Mouse (Mus musculus) neural tube, embryonic 11.5 days (tissue): ENCODE results near the gene Abracl. TPM values are rescaled to one million over a fixed set of nuclear protein-coding genes. Genes with fewer than 3 reads are reported as not detected.

Source experiments
- ATAC-seq: fragments of 200-750 bp; cut with Nextera tagmentation; 2 replicates; pipeline ENCODE4 v1.8.0; 2017; ENCODE audit warnings: moderate number of reproducible peaks, mild to moderate bottlenecking, moderate TSS enrichment, moderate library complexity; ENCODE audit not compliant: insufficient read depth, low FRiP score, low TSS enrichment
- DNase-seq: peaks from one replicate; pipeline ENCODE4 v3.0.0-alpha.2; 2015; ENCODE audit warnings: low spot score
- H3K27ac ChIP-seq: fragments of 300-500 bp; sonication (generic); 2 replicates; pipeline ENCODE4 v1.5.1; 2014; ENCODE audit warnings: low read depth, mild to moderate bottlenecking, low read length
- H3K27me3 ChIP-seq: fragments of 300-500 bp; sonication (generic); 2 replicates; pipeline ENCODE4 v1.6.1; 2014; ENCODE audit warnings: mild to moderate bottlenecking, low read length, mixed read lengths; ENCODE audit not compliant: control insufficient read depth, insufficient read depth
- H3K36me3 ChIP-seq: fragments of 300-500 bp; sonication (generic); 2 replicates; pipeline ENCODE4 v1.6.1; 2014; ENCODE audit warnings: mild to moderate bottlenecking, low read length, moderate library complexity, mixed read lengths; ENCODE audit not compliant: control insufficient read depth, insufficient read depth
- H3K4me1 ChIP-seq: fragments of 300-500 bp; sonication (generic); 2 replicates; pipeline ENCODE4 v1.6.1; 2014; ENCODE audit warnings: low read length, mixed read lengths; ENCODE audit not compliant: control insufficient read depth, insufficient read depth
- H3K4me2 ChIP-seq: fragments of 300-500 bp; sonication (generic); 2 replicates; pipeline ENCODE4 v1.6.1; 2014; ENCODE audit warnings: low read depth, mild to moderate bottlenecking, moderate library complexity
- H3K4me3 ChIP-seq: fragments of 300-500 bp; sonication (generic); 2 replicates; pipeline ENCODE4 v1.5.1; 2014; ENCODE audit warnings: low read depth, low read length
- H3K9ac ChIP-seq: fragments of 300-500 bp; sonication (generic); 2 replicates; pipeline ENCODE4 v1.6.1; 2014; ENCODE audit warnings: mild to moderate bottlenecking, low read length
- H3K9me3 ChIP-seq: fragments of 300-500 bp; sonication (generic); 2 replicates; pipeline ENCODE4 v1.6.1; 2016; ENCODE audit warnings: low read length; ENCODE audit not compliant: control insufficient read depth
- whole genome bisulfite sequencing: fragments of 180-500 bp; shearing (Covaris S2); extraction: QIAGEN DNeasy Blood & Tissue Kit; methylation state at CpG from one replicate; pipeline ENCODE4 v1.1.7; 2014; 5-methylcytosine and 5-hydroxymethylcytosine counted together
- polyA plus RNA-seq: library from polyadenylated mRNA; unstranded; fragments of >200 nt; fragmentation: Nextera tagmentation; extraction: Ambion mirVana; gene quantifications from 2 replicates; pipeline ENCODE4 v1.2.1, GENCODE M21; 2014

Abracl gene
- polyA plus RNA-seq, 1 experiment from 2014 or later = 179 TPM

DNA sequence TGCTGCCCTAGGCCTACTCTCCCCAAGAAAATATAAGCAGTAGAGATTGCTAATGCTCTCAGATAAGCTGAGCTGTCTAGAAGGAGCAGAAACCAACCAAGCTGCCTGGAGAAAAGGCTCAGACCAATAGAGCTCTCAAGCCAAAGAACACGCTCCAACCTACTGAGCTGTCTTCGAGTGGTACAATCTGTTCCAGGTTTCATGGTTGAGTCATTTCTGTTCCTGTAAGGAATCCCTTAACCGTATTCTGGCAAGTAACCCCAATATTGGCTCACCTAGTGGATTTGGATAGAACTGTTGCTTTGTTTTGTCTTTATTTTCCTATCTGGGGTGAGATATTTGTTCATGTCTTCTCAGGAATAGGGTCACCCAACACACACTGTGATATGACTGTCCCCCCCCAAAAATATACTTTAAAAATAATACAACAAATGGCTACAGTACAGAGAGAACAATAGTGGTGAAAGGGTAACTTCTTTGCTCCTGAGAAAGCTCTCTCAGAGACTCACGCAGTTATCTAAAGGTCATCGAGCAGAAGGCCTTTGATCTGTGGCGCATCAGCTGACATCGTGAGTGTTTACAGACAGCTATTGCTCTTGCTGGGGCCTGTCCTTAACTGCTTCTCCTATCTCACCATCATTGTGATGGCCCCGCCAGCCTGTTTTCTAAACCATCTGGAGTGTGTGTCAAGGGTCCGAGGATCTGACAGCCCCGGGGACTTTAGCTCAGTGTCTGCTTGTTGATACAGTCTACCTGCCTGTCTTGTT is 24.5 kb upstream of the Abracl start:
- H3K27me3 ChIP-seq = no peaks in the 10 kb centered on the region
- H3K4me2 ChIP-seq = no peak overlapping the region
- H3K27ac ChIP-seq = no peak overlapping the region
- whole genome bisulfite sequencing = 55% methylated on average over 10 of the region's 10 CpGs
- DNase-seq (no peak), ATAC-seq (no peak)
- no peaks in the 10 kb centered on the region for H3K4me1 ChIP-seq
- H3K9me3 ChIP-seq = no peaks in the 10 kb centered on the region
- no peak overlapping the region for H3K9ac ChIP-seq
- H3K4me3 ChIP-seq = no peak overlapping the region
- no peaks in the 10 kb centered on the region for H3K36me3 ChIP-seq

DNA sequence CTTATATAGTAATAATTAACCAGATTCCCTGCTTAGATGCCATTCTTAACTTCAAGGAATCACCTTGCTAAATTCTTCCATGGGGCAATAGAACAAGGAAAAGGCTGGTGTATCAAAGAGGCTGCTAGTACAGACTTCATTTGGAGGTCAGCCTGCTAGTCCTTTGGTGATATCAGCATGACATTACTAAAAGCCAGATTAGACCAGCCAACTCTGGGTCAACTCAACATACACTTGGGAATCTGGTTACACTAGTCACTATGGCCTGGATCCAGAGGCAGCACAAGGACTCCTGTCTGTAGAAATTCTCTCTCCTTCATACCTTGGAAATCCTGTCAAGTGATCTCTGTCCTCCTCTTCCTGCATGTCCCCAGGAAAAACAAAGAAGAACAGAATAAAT is 23.3 kb upstream of the Abracl start:
- ATAC-seq (no peak), DNase-seq (no peak)
- no peak overlapping the region for H3K4me2 ChIP-seq

DNA sequence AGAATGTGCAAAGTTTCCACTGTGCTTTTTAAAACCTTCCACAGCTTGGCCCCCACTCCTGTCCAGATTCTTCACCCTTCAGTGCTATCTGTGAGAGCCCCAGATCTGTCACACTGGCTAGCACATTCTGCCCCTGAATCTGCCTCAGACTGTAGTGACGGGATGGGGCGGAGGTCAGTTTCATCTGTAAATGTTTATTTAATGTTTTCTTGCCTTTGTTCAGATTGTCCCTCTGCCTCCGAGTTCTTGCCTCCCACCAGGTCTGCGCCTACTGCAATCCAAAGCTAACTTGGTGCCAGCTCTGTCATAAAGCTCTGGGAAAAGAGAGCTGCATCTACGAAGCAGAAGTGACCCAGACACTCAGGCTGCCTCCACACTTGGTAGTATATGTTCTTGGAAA is 13.8 kb upstream of the Abracl start:
- H3K9me3 ChIP-seq = no peaks in the 10 kb centered on the region
- no peaks in the 10 kb centered on the region for H3K27me3 ChIP-seq
- no peak for ATAC-seq
- no peak overlapping the region for H3K27ac ChIP-seq
- H3K4me1 ChIP-seq = no peaks in the 10 kb centered on the region
- DNase-seq = no peak
- 86% methylated on average over 5 of the region's 5 CpGs for WGBS
- H3K9ac ChIP-seq = no peak overlapping the region
- no peak overlapping the region for H3K4me2 ChIP-seq
- no peaks in the 10 kb centered on the region for H3K36me3 ChIP-seq
- no peak overlapping the region for H3K4me3 ChIP-seq

More for the DNA sequence above, 23.3 kb upstream of the Abracl start:
- no peak overlapping the region for H3K9ac ChIP-seq
- H3K9me3 ChIP-seq = no peaks in the 10 kb centered on the region
- no peak overlapping the region for H3K27ac ChIP-seq
- no peaks in the 10 kb centered on the region for H3K27me3 ChIP-seq
- no peaks in the 10 kb centered on the region for H3K36me3 ChIP-seq
- no peaks in the 10 kb centered on the region for H3K4me1 ChIP-seq
- H3K4me3 ChIP-seq = no peak overlapping the region

DNA sequence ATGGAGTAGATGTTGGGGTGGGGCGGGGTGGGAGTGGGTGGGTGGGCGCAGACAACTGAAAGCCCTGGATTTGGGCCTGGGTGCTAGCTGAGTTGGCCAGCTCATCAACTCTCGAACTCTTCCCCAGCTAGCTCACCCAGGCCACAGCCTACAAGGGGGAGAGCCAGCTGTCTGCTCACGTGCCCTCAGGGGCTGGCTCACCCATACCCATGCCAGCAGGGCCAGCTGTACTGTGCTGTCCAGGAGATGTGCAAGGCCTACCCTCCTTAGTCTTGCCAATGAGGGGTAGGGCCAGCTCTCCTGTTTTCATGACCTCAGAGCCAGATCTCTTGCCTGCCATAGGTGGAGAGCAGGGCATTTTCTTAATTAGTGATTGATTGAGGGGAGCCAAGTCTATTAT is 11.3 kb upstream of the Abracl start:
- 91% methylated on average over 4 of the region's 4 CpGs for WGBS
- Histone ChIP-seq H3K27me3 (no peaks in the 10 kb centered on the region), H3K4me1 (no peaks in the 10 kb centered on the region), H3K36me3 (no peaks in the 10 kb centered on the region), H3K9me3 (no peaks in the 10 kb centered on the region), H3K4me2 (no peak overlapping the region), H3K9ac (no peak overlapping the region), H3K27ac (no peak overlapping the region), H3K4me3 (no peak overlapping the region)
- ATAC-seq (no peak), DNase-seq (no peak)

DNA sequence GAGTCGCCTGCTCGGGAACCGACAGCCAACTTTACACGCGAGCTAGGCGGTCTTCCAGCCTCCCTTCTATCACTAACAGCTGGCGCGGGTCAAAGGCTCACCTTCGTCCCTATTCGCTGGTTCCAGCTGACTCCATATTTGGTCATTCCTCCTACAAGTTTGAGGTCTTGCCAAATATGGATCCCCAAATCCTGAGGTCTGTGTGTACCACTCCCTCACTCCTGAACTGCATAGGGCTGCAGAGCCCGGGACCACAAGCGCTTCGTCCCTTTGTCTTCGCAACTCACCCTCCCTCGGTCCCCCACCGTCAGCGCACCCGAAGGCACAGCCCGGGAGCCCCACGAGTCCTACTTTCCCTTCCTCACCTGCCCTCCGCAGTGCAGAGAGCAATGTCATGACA is 776 bp downstream of the Abracl start:
- under 1% methylated on average over 21 of the region's 21 CpGs for WGBS
- peak overlapping the region; percentile 76 for H3K4me3 ChIP-seq
- DNase-seq = peak; percentile 82
- H3K36me3 ChIP-seq = no peaks in the 10 kb centered on the region
- H3K4me1 ChIP-seq = peaks cover 2% of the 10 kb centered on the region; the same call in 1 of the 2 replicates
- peak overlapping the region; percentile 93 for H3K9ac ChIP-seq
- peak overlapping the region; percentile 60 for H3K4me2 ChIP-seq
- H3K27ac ChIP-seq = peak overlapping the region; percentile 93
- no peaks in the 10 kb centered on the region for H3K9me3 ChIP-seq
- no peaks in the 10 kb centered on the region for H3K27me3 ChIP-seq
- peak; percentile 84 for ATAC-seq

DNA sequence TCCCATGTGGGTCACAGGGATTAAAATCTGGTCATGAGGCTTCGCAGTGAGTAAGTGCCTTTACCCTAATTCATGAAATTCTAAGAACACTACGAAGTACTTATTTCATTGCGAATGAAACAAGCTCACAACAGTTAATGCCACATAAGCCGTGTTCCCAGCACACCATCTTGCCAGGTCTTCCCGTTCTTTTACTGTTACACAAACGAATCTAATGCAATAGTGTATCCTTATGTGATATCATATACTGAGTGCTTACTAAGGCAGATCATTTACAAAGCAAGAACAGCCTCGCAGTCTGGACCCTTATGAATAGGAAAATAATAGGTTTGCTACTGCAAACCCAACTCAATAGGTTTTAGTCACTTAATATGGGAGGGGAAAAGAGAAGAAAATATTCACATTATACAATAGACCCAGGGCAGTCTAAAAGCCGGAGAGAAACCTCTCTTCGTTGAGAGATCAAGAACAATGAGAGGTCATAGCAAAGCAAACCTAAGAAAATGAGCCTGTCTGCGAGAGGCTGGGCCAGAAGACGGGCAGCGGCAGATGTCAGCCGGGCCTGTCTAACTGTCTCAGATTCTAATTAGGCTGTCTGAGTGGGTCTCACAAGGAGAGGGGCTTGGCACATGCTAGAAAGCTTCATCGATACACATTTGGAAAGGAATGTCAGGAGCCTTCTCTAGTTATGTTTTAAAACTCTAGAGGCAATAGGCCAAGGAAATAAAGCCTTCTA is 1.3 kb downstream of the Abracl start:
- ATAC-seq (peak; percentile 26; the same call in 1 of the 2 replicates), DNase-seq (peak; percentile 21)
- WGBS = 39% methylated on average over 14 of the region's 14 CpGs
- Histone ChIP-seq H3K27ac (peak overlapping the region; percentile 93), H3K9ac (peak overlapping the region; percentile 93), H3K27me3 (no peaks in the 10 kb centered on the region), H3K9me3 (no peaks in the 10 kb centered on the region), H3K36me3 (no peaks in the 10 kb centered on the region), H3K4me2 (peak overlapping the region; percentile 60), H3K4me3 (peak overlapping the region; percentile 76), H3K4me1 (peaks cover 2% of the 10 kb centered on the region; the same call in 1 of the 2 replicates)

DNA sequence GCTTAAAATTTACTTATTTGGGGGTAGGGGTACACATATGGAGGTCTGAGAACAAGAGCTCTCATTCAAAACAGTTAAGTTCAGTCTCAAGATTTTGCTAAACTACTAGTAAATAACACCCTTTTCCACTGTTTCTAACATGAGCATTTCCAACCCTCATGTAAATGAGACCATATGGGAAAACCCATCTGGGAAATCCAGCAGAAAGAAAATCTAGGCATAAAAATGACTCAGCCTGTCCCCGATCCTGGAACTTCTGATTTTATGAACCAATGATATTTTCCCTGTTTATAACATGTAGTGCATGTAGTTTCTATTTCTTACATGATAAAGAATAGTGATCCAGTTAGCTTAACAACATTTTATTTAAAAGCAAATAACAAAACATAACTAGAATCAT is 2.2 kb downstream of the Abracl start:
- no peaks in the 10 kb centered on the region for H3K9me3 ChIP-seq
- ATAC-seq (no peak), DNase-seq (no peak)
- H3K36me3 ChIP-seq = no peaks in the 10 kb centered on the region
- H3K27me3 ChIP-seq = no peaks in the 10 kb centered on the region
- H3K4me2 ChIP-seq = no peak overlapping the region
- 0 out of 2 replicates have a peak overlapping the region, but pooled peaks have one; percentile 23 for H3K27ac ChIP-seq
- no peak overlapping the region for H3K9ac ChIP-seq
- H3K4me3 ChIP-seq = no peak overlapping the region
- WGBS = 77% methylated on average over 1 of the region's 1 CpGs
- H3K4me1 ChIP-seq = peaks cover 2% of the 10 kb centered on the region; the same call in 1 of the 2 replicates

DNA sequence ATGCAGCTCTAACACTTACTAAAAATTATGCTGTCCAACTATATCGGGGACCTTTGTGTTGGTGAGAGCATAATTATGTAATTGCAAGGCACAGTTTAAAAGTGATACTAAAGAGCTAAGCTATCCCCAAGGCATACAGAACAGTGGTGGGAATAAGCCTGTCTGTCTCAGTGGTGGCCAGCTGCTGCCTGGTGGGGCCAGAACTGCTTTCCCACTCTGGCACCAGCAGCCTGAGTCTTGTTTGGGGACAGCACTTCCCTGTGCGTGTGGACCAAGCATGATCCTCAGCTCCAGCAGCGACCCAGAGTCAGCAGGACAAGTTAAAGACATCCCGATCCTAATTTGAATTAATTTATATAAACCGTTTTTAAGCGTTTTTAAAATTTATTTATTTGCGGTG is 2.6 kb downstream of the Abracl start:
- H3K4me1 ChIP-seq = peaks cover 2% of the 10 kb centered on the region; the same call in 1 of the 2 replicates
- no peak for ATAC-seq
- WGBS = 89% methylated on average over 7 of the region's 7 CpGs
- no peak overlapping the region for H3K9ac ChIP-seq
- no peaks in the 10 kb centered on the region for H3K9me3 ChIP-seq
- H3K27me3 ChIP-seq = no peaks in the 10 kb centered on the region
- DNase-seq = peak; percentile 16
- 0 out of 2 replicates have a peak overlapping the region, but pooled peaks have one; percentile 23 for H3K27ac ChIP-seq
- H3K36me3 ChIP-seq = no peaks in the 10 kb centered on the region
- H3K4me2 ChIP-seq = no peak overlapping the region
- H3K4me3 ChIP-seq = no peak overlapping the region
